Mouse (Mus musculus) liver, postnatal 0 days (tissue): ENCODE measurements around the gene Bmyc.

Experiments
- CTCF ChIP-seq: sonication (generic); IDR thresholded peaks from 2 replicates; pipeline ENCODE4 v1.5.1; 2016; ENCODE audit warnings: antibody characterized with exemption, low read depth
- EP300 ChIP-seq: IDR thresholded peaks from 2 replicates; pipeline ENCODE4 v1.6.1; 2016; ENCODE audit warnings: antibody characterized with exemption, low read depth, mild to moderate bottlenecking

DNA sequence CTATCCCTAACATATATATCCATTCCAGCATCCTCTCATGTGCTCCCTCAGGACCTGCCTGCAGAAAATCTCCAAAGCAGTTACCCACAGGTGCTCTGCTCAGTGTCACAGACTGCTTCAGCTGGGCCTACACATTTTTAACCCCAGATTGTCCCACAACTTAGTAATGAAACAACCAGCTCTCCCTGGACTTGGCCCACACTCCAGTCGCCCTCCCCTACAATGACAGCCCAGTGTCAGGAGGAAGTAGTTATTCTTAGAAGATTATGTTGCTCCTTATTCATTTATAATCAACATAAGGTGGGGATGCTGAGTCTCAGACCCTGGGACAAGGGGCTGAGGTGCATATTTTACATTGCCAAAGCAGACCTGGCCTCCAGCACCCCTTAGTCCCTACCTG, 35.1 kb downstream of the Bmyc start:
- TF ChIP-seq CTCF = no peak
- no peak for TF ChIP-seq EP300
